In genomic region chr15:32021009-32021602, GRCm38 (mm10) we compare ENCODE assay signal across 14 mouse cellular contexts.
DNase-seq lines count a peak whose midpoint lies in the region; ATAC-seq and TF ChIP-seq lines count a peak whose summit lies in the region.
"Had no signal": no experiment of that assay in that cellular context is flagged by ENCODE, and none has a peak within 500 bp of the region (broad histone marks: within the 10 kb centered on the region; RNA-seq: fewer than 3 reads in every experiment).

No protein-coding gene starts in this region.

- H3K4me1 ChIP-seq in embryonic facial prominence, embryonic 14.5 days (ENCODE audit: control insufficient read depth, insufficient read depth, low read length): no peaks in the 10 kb centered on the region
- peaks cover 19% of the 10 kb centered on the region for H3K4me1 ChIP-seq in embryonic facial prominence, embryonic 10.5 days
- peaks cover 14% of the 10 kb centered on the region; the same call in 1 of the 2 replicates for H3K4me1 ChIP-seq in kidney, embryonic 15.5 days
- no peaks in the 10 kb centered on the region for H3K4me1 ChIP-seq in liver, embryonic 11.5 days (replicated peaks; ENCODE audit: control insufficient read depth, insufficient read depth, low read length)
- no peaks in the 10 kb centered on the region; the same call in 1 of the 2 replicates for H3K4me1 ChIP-seq in heart, adult 2 months (ENCODE audit: control insufficient read depth, insufficient read depth, low read length)

- no peak overlapping the region for H3K27ac ChIP-seq in embryonic facial prominence, embryonic 14.5 days (replicated peaks; ENCODE audit: low read depth, low read length)
- H3K27ac ChIP-seq in embryonic facial prominence, embryonic 10.5 days (replicated peaks): no peak overlapping the region
- peak overlapping the region; percentile 60 for H3K27ac ChIP-seq in kidney, embryonic 15.5 days
- no peak overlapping the region for H3K27ac ChIP-seq in liver, embryonic 11.5 days (ENCODE audit: low read depth, low read length)
- no peak overlapping the region for H3K27ac ChIP-seq in heart, adult 2 months
- H3K27ac ChIP-seq: hindbrain, embryonic 14.5 days had no signal

- no peak overlapping the region for H3K4me3 ChIP-seq in embryonic facial prominence, embryonic 14.5 days (ENCODE audit: low read depth, low read length)
- H3K4me3 ChIP-seq in embryonic facial prominence, embryonic 10.5 days: no peak overlapping the region
- no peak overlapping the region for H3K4me3 ChIP-seq in kidney, embryonic 15.5 days (replicated peaks)
- H3K4me3 ChIP-seq in liver, embryonic 11.5 days (ENCODE audit: low read depth, low read length): no peak overlapping the region
- no peak overlapping the region for H3K4me3 ChIP-seq in heart, adult 2 months

- no peaks in the 10 kb centered on the region for H3K79me2 ChIP-seq in heart, adult 2 months (replicated peaks; ENCODE audit: control insufficient read depth, insufficient read depth, low read length)

- ATAC-seq in embryonic facial prominence, embryonic 14.5 days (ENCODE audit: low read depth): no peak
- ATAC-seq in kidney, embryonic 15.5 days (replicated peaks; ENCODE audit: low FRiP score): peak; percentile 80
- ATAC-seq in liver, embryonic 11.5 days (replicated peaks; ENCODE audit: low FRiP score): no peak

- no peaks in the 10 kb centered on the region for H3K36me3 ChIP-seq in embryonic facial prominence, embryonic 14.5 days (ENCODE audit: control insufficient read depth, insufficient read depth, low read length)
- H3K36me3 ChIP-seq in embryonic facial prominence, embryonic 10.5 days (replicated peaks): no peaks in the 10 kb centered on the region
- H3K36me3 ChIP-seq in kidney, embryonic 15.5 days: no peaks in the 10 kb centered on the region
- H3K36me3 ChIP-seq in liver, embryonic 11.5 days (ENCODE audit: control insufficient read depth, insufficient read depth, low read length): no peaks in the 10 kb centered on the region
- H3K36me3 ChIP-seq in heart, adult 2 months (ENCODE audit: control insufficient read depth, insufficient read depth, low read length): no peaks in the 10 kb centered on the region

- 0 out of 2 replicates have a peak overlapping the region, but pooled peaks have one; percentile 5 for H3K4me2 ChIP-seq in embryonic facial prominence, embryonic 14.5 days (ENCODE audit: low read depth, low read length)
- peak overlapping the region; percentile 44; the same call in 1 of the 2 replicates for H3K4me2 ChIP-seq in kidney, embryonic 15.5 days
- no peak overlapping the region for H3K4me2 ChIP-seq in liver, embryonic 11.5 days
- H3K4me2 ChIP-seq: hindbrain, embryonic 14.5 days had no signal

- no peak for DNase-seq in embryonic facial prominence, embryonic 14.5 days (ENCODE audit: low spot score)
- no peak for DNase-seq in embryonic facial prominence, embryonic 10.5 days (ENCODE audit: low spot score)
- no peak for DNase-seq in kidney, adult 18-20 months
- DNase-seq in MN1 (ENCODE audit: low spot score): peak; percentile 27
- DNase-seq in kidney, postnatal 4 days: peak; percentile 53 to 70
- DNase-seq in liver, embryonic 11.5 days (ENCODE audit: low spot score): no peak
- no peak for DNase-seq in heart, adult 2 months
- DNase-seq: cerebellum, adult 11-12 months; gastrocnemius, postnatal 36 days; lung, postnatal 4 days; midbrain, embryonic 14.5 days; thymus, postnatal 4 days had no signal

- no peak for TF ChIP-seq POLR2A in heart, adult 2 months (IDR thresholded peaks at IDR 0.05; ENCODE audit: insufficient read depth, low read depth, low read length)

- intact Hi-C loops in heart, adult 2 months (cut with DNase I): no loop called here

- H3K9ac ChIP-seq in embryonic facial prominence, embryonic 14.5 days (ENCODE audit: low read depth, low read length): no peak overlapping the region
- no peak overlapping the region for H3K9ac ChIP-seq in kidney, embryonic 15.5 days
- H3K9ac ChIP-seq in liver, embryonic 11.5 days (ENCODE audit: low read depth, low read length): no peak overlapping the region
- H3K9ac ChIP-seq in heart, adult 2 months (ENCODE audit: low read depth, low read length): no peak overlapping the region
- H3K9ac ChIP-seq: hindbrain, embryonic 14.5 days had no signal

- no peaks in the 10 kb centered on the region for H3K9me3 ChIP-seq in embryonic facial prominence, embryonic 14.5 days (ENCODE audit: control insufficient read depth, low read length)
- no peaks in the 10 kb centered on the region for H3K9me3 ChIP-seq in embryonic facial prominence, embryonic 10.5 days
- H3K9me3 ChIP-seq in kidney, embryonic 15.5 days (replicated peaks): no peaks in the 10 kb centered on the region
- no peaks in the 10 kb centered on the region for H3K9me3 ChIP-seq in liver, embryonic 11.5 days (ENCODE audit: control insufficient read depth, low read length)

- no peaks in the 10 kb centered on the region for H3K27me3 ChIP-seq in embryonic facial prominence, embryonic 14.5 days (replicated peaks; ENCODE audit: control insufficient read depth, insufficient read depth, low read length)
- H3K27me3 ChIP-seq in embryonic facial prominence, embryonic 10.5 days (replicated peaks; ENCODE audit: low read depth, poor library complexity, severe bottlenecking): no peaks in the 10 kb centered on the region
- no peaks in the 10 kb centered on the region for H3K27me3 ChIP-seq in kidney, embryonic 15.5 days
- no peaks in the 10 kb centered on the region for H3K27me3 ChIP-seq in liver, embryonic 11.5 days (replicated peaks; ENCODE audit: control insufficient read depth, insufficient read depth, low read length)
- H3K27me3 ChIP-seq in heart, adult 2 months (ENCODE audit: control insufficient read depth, insufficient read depth, low read length): no peaks in the 10 kb centered on the region

- no peak for TF ChIP-seq CTCF in heart, adult 2 months (IDR thresholded peaks at IDR 0.05)

- no peak for TF ChIP-seq EP300 in heart, adult 2 months (IDR thresholded peaks at IDR 0.05; ENCODE audit: insufficient read depth, low read depth, low read length)

- 65% methylated on average over 5 of the region's 5 CpGs for WGBS in embryonic facial prominence, embryonic 14.5 days
- WGBS in embryonic facial prominence, embryonic 10.5 days: 77% methylated on average over 5 of the region's 5 CpGs
- WGBS in kidney, embryonic 15.5 days: 31% methylated on average over 5 of the region's 5 CpGs
- 55% methylated on average over 5 of the region's 5 CpGs for WGBS in liver, embryonic 11.5 days
- 68% methylated on average over 5 of the region's 5 CpGs for WGBS in heart, adult 2 months

Comparison
In these comparisons a context has a peak if more than half of its experiments do, and no peak if none do; other contexts are left out.
1. DNase-seq: peak in MN1 (single experiment) and kidney, postnatal 4 days (2 of 2); none in embryonic facial prominence, embryonic 14.5 days (single experiment), embryonic facial prominence, embryonic 10.5 days (single experiment), kidney, adult 18-20 months (single experiment), liver, embryonic 11.5 days (single experiment) and heart, adult 2 months (0 of 2).